Mouse (Mus musculus) MEL (cell line): ENCODE measurements around the gene Gja5.

ENCODE experiments used
- CHD2 ChIP-seq: IDR thresholded peaks from 2 replicates; pipeline ENCODE4 v1.6.1; 2011; ENCODE audit warnings: low read length, improper control_type of control experiment
- CTCF ChIP-seq, 3 experiments: IDR thresholded peaks in 2 of 3; conservative IDR thresholded peaks in 1 of 3; 2 replicates each; pipeline ENCODE4 v1.5.1; 2011 to 2012; ENCODE audit warnings: low read length in 3 of 3, low read depth in 2 of 3, mild to moderate bottlenecking in 2 of 3, improper control_type of control experiment in 1 of 3, inconsistent platforms in 1 of 3, mixed read lengths in 1 of 3, moderate library complexity in 1 of 3; ENCODE audit not compliant: control insufficient read depth in 1 of 3, insufficient read depth in 1 of 3, poor library complexity in 1 of 3, severe bottlenecking in 1 of 3
- GATA1 ChIP-seq: IDR thresholded peaks from 2 replicates; pipeline ENCODE4 v1.6.1; 2011; ENCODE audit warnings: low read depth, low read length, improper control_type of control experiment
- JUND ChIP-seq: IDR thresholded peaks from 2 replicates; pipeline ENCODE4 v1.6.1; 2011; ENCODE audit warnings: low read depth, mild to moderate bottlenecking, improper control_type of control experiment, low read length
- KAT2A ChIP-seq: conservative IDR thresholded peaks from 2 replicates; pipeline ENCODE4 v1.6.1; 2012; ENCODE audit warnings: low read depth, low read length, improper control_type of control experiment, inconsistent platforms
- MEF2A ChIP-seq: IDR thresholded peaks from 2 replicates; pipeline ENCODE4 v1.6.1; 2014; ENCODE audit warnings: low read depth, mild to moderate bottlenecking, inconsistent platforms, low read length, improper control_type of control experiment; ENCODE audit not compliant: poor library complexity, insufficient replicate concordance, severe bottlenecking; ENCODE audit errors: extremely low read depth
- NELFE ChIP-seq: IDR thresholded peaks from 2 replicates; pipeline ENCODE4 v1.6.1; 2011; ENCODE audit warnings: low read depth, low read length, improper control_type of control experiment
- TBP ChIP-seq: IDR thresholded peaks from 2 replicates; pipeline ENCODE4 v1.8.0; 2011; ENCODE audit warnings: low read depth, low read length, improper control_type of control experiment
- USF1 ChIP-seq: IDR thresholded peaks from 2 replicates; pipeline ENCODE4 v1.6.1; 2014; ENCODE audit warnings: low read depth, mild to moderate bottlenecking, inconsistent platforms, low read length, improper control_type of control experiment, moderate library complexity
- ZMIZ1 ChIP-seq: IDR thresholded peaks from 2 replicates; pipeline ENCODE4 v1.6.1; 2012; ENCODE audit warnings: low read depth, mild to moderate bottlenecking, inconsistent platforms, low read length, improper control_type of control experiment, moderate library complexity

- TF ChIP-seq ZMIZ1 = no peak
- no peak for TF ChIP-seq CTCF (IDR thresholded peaks at IDR 0.05 in 2 of 3, conservative IDR thresholded peaks at IDR 0.05 in 1 of 3; ENCODE audit: control insufficient read depth in 1 of 3, insufficient read depth in 1 of 3, low read depth in 2 of 3, low read length in 3 of 3, poor library complexity in 1 of 3, severe bottlenecking in 1 of 3)
- no peak for TF ChIP-seq KAT2A
- no peak for TF ChIP-seq JUND
- TF ChIP-seq USF1 = no peak
- no peak for TF ChIP-seq GATA1
- TF ChIP-seq NELFE = no peak
- TF ChIP-seq CHD2 = no peak
- TF ChIP-seq MEF2A = no peak
- TF ChIP-seq TBP = no peak
These were observed 33.4 kb upstream of the Gja5 start for GRCm38 (mm10) chr3:96871070-96871469.
